Mouse (Mus musculus) liver, adult 2 months (tissue): ENCODE results near the gene Serpinf2.

Experiments used
- CTCF ChIP-seq: fragments of 200-500 bp; IDR thresholded peaks from 2 replicates; pipeline ENCODE4 v1.5.1; 2011; ENCODE audit warnings: low read depth, low read length, control low read depth
- POLR2A ChIP-seq: fragments of 200-500 bp; IDR thresholded peaks from 2 replicates; pipeline ENCODE4 v1.6.1; 2011; ENCODE audit warnings: low read length, control low read depth; ENCODE audit not compliant: insufficient read depth; ENCODE audit errors: extremely low read depth

DNA sequence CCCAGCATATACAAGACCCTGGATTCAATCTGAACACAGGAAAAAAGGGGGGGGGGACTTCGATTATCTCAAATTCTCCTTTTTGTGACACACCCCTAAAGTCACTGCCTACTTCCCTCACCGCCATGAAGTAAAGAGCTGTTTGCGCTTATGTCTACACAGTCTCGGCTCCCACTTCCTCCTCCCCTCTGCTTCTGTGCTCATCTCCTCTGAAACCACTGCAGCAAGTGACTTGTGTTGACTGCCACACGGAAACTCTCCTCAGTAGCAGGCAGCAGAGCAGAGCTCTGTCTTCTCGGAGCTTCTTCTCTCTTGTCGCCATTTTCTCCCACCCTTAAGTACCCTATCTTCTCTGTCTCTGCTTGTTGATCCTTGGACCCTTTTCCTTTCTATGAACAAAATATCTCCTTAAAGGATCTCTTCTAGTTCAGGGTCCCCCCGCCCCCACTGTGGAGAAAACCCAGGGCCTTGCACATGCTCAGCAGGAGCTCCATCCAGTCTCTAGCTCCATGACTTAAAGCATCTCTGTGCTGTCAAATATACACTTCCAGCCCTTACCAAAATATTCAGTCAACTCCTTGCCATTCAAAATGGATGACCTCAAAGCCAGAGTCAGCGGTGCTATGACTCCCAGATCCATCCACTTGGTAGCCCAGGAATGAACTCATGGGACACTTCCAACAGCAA lies 10.2 kb downstream of the Serpinf2 start:
- TF ChIP-seq CTCF (no peak), POLR2A (no peak)
